Mouse (Mus musculus): ENCODE measurements around the gene Ptpn23. TPM values are rescaled to one million over a fixed set of nuclear protein-coding genes. Genes with fewer than 3 reads are reported as not detected.

Gene Ptpn23
- polyA plus RNA-seq, 1 experiment, result 7.8 TPM

DNA sequence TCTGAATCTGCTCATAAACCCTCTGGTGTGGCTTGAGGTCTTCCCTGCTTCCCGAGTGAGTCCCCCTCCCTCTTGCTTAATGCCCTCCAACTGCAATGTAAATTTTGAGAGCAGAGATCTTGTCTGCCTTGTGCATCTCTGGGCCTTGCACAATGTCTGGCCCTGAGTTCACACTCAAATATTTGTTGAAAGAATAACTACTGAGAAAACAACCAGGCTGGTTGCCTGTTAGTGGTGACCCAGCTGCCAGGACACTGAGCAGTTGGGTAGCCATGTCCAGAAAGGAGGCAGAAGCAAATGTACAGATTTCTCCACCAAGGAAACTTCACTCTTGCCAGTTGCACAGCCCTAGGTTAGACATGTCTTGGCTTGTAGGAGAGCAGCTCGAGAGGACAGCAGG, 49.7 kb downstream of the Ptpn23 start:
- Histone ChIP-seq H3K4me3 (ENCODE audit: insufficient read depth, low read depth, low read length) (no peak overlapping the region), H3K4me1 (ENCODE audit: control insufficient read depth, insufficient read depth, insufficient read length, low read length) (no peaks in the 10 kb centered on the region), H3K27ac (replicated peaks; ENCODE audit: low read depth, low read length) (no peak overlapping the region)

DNA sequence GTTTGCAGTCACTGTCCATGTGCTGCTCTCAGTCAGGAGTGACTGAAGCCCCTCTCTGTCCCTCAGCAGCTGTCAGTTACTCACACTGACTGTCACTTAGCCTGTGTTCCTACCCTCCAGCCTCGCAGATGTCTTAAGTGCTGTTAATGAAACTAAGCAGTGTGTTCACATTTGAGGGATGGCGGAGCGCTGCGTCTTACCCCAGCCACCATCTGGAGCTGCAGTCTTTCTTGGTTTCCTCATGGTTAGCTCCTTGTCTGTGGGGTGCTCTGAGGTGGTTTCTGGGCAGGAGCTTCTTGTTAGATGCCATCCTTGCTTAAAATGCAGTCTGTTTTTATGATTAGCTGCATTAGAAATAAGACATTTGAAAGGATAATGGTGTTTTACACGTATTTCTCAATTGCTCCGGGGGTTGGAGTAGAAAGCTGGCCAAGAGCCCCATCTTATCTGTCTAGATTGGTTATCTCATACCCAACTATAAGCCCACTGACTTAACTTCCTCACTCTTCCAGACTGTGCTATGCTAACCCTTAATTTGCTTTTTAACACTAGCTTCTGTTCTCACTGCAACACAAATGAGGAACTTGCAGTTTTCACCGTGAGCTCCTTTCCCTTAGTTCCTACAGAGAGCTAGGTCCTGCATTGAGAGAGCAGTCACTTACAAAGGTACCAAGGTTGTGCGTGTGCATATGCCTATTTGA, 55.9 kb downstream of the Ptpn23 start:
- Histone ChIP-seq H3K4me3 (ENCODE audit: insufficient read depth, low read depth, low read length) (no peak overlapping the region), H3K4me1 (ENCODE audit: control insufficient read depth, insufficient read depth, insufficient read length, low read length) (peaks cover 3% of the 10 kb centered on the region; the same call in 1 of the 2 replicates), H3K27ac (replicated peaks; ENCODE audit: low read depth, low read length) (no peak overlapping the region)

DNA sequence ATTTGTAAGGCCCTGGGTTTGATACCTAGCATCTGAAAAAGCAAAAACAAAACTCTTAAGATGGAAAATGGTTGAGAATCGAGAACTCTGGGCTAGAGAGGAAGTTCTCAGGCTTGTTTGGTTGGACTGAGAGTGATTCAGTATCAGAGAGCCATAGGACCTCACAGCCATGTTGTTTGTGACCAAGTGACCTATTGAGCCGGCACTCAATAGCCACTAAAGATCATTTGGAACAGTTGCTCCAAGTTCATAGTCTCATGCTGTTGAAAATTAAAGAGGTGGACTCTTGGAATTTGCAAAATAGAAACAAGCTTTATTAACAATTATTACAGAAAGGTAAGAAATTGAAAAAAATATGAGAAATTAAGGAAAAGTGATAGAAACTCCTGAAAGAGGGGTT, 56.7 kb downstream of the Ptpn23 start:
- Histone ChIP-seq H3K4me3 (ENCODE audit: insufficient read depth, low read depth, low read length) (no peak overlapping the region), H3K27ac (replicated peaks; ENCODE audit: low read depth, low read length) (no peak overlapping the region), H3K4me1 (ENCODE audit: control insufficient read depth, insufficient read depth, insufficient read length, low read length) (peaks cover 3% of the 10 kb centered on the region; the same call in 1 of the 2 replicates)

GRCm38 (mm10) chr9:110350612-110351011, 57.4 kb downstream of the Ptpn23 start:
- Histone ChIP-seq H3K27ac (replicated peaks; ENCODE audit: low read depth, low read length) (no peak overlapping the region), H3K4me1 (ENCODE audit: control insufficient read depth, insufficient read depth, insufficient read length, low read length) (peaks cover 3% of the 10 kb centered on the region; the same call in 1 of the 2 replicates), H3K4me3 (ENCODE audit: insufficient read depth, low read depth, low read length) (no peak overlapping the region)

- Histone ChIP-seq H3K4me1 (ENCODE audit: control insufficient read depth, insufficient read depth, insufficient read length, low read length) (peaks cover 3% of the 10 kb centered on the region; the same call in 1 of the 2 replicates), H3K4me3 (ENCODE audit: insufficient read depth, low read depth, low read length) (no peak overlapping the region), H3K27ac (replicated peaks; ENCODE audit: low read depth, low read length) (no peak overlapping the region)
These were observed 57.8 kb downstream of the Ptpn23 start for GRCm38 (mm10) chr9:110350188-110350587.

DNA sequence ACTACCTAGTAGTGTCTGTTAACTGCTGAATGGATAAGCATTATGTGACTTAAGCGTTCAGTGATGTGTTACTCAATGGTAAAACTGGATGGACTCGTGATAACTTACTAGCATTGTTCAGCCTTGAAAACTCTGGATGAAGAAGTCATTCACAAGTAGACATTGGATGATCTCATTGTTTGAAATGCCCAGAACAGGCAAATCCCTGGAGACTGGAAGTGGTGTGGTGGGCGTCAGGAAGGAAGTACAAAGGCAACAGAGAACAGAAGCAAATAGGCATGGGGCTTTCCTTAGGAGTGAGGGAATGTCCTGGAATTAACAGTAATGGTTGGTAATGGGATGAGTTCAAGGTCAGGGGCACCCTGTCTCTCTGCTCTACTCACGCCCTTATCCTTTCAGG, 59.1 kb downstream of the Ptpn23 start:
- H3K4me1 ChIP-seq (ENCODE audit: control insufficient read depth, insufficient read depth, insufficient read length, low read length), result peaks cover 3% of the 10 kb centered on the region; the same call in 1 of the 2 replicates
- no peak overlapping the region for H3K27ac ChIP-seq (replicated peaks; ENCODE audit: low read depth, low read length)

GRCm38 (mm10) chr9:110345057-110345739, 62.8 kb downstream of the Ptpn23 start:
- H3K4me1 ChIP-seq (ENCODE audit: control insufficient read depth, insufficient read depth, insufficient read length, low read length), result peaks cover 3% of the 10 kb centered on the region; the same call in 1 of the 2 replicates
- H3K4me3 ChIP-seq (ENCODE audit: insufficient read depth, low read depth, low read length), result no peak overlapping the region
- H3K27ac ChIP-seq (replicated peaks; ENCODE audit: low read depth, low read length), result no peak overlapping the region

More for the DNA sequence above, 59.1 kb downstream of the Ptpn23 start:
- H3K4me3 ChIP-seq (ENCODE audit: insufficient read depth, low read depth, low read length), result no peak overlapping the region

- peaks cover 3% of the 10 kb centered on the region; the same call in 1 of the 2 replicates for H3K4me1 ChIP-seq (ENCODE audit: control insufficient read depth, insufficient read depth, insufficient read length, low read length)
- H3K27ac ChIP-seq (replicated peaks; ENCODE audit: low read depth, low read length), result no peak overlapping the region
- no peak overlapping the region for H3K4me3 ChIP-seq (ENCODE audit: insufficient read depth, low read depth, low read length)
These were observed 64.2 kb downstream of the Ptpn23 start for GRCm38 (mm10) chr9:110343805-110344204.

GRCm38 (mm10) chr9:110342008-110342407, 66.0 kb downstream of the Ptpn23 start:
- H3K4me1 ChIP-seq (ENCODE audit: control insufficient read depth, insufficient read depth, insufficient read length, low read length), result no peaks in the 10 kb centered on the region

DNA sequence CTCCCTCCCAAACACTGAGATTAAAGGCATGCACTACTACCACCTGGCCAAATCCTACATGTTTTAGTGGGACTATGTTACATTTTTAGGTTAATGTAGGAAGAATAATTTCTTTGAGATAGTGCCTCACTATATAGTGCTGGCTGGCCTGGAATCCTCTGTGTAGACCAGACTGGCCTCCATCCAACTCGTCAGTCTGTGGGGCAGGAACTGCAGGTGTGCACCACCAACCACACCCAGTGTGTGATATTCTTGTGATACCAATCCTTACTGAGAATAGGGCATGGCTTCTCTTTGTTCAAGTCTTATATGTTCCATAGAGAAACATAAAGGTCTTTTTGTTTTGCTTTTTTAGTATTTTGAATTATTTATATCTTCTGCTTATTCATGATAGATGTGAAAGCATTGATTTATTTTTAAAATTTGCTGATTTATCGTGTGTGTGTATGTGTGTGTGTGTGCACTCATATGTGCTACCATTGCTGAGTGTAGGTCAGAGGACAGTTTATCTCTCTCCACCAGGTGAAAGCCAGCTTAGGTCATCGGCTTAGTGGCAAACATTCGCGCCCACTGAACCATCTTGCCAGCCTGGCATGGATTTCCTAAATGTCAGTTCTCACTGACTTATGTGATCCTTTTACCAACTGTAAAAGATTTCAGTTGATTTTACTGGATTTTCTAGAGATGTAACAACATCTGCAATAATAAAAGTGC, 67.8 kb downstream of the Ptpn23 start:
- no peak overlapping the region for H3K4me3 ChIP-seq (ENCODE audit: insufficient read depth, low read depth, low read length)
- no peak overlapping the region for H3K27ac ChIP-seq (replicated peaks; ENCODE audit: low read depth, low read length)
- H3K4me1 ChIP-seq (ENCODE audit: control insufficient read depth, insufficient read depth, insufficient read length, low read length), result no peaks in the 10 kb centered on the region

More at GRCm38 (mm10) chr9:110342008-110342407, 66.0 kb downstream of the Ptpn23 start:
- Histone ChIP-seq H3K4me3 (ENCODE audit: insufficient read depth, low read depth, low read length) (no peak overlapping the region), H3K27ac (replicated peaks; ENCODE audit: low read depth, low read length) (no peak overlapping the region)

Other genes with a start within 250 kb of the Ptpn23 start
- gene Cspg5, start 164.4 kb downstream of the Ptpn23 start, polyA plus RNA-seq (2012; ENCODE audit: insufficient read depth, insufficient read length, missing spikeins), result 0.92 and 1.1 TPM in 2 replicates
- 4.9 and 6.4 TPM in 2 replicates for gene Elp6, start 103.0 kb downstream of the Ptpn23 start, polyA plus RNA-seq (2012; ENCODE audit: insufficient read depth, insufficient read length, missing spikeins)
- gene Scap, start 74.9 kb downstream of the Ptpn23 start, polyA plus RNA-seq (2012; ENCODE audit: insufficient read depth, insufficient read length, missing spikeins), result 14.6 and 18.7 TPM in 2 replicates
- not detected in 2 replicates for gene Ngp, start 11.5 kb upstream of the Ptpn23 start, polyA plus RNA-seq (2012; ENCODE audit: insufficient read depth, insufficient read length, missing spikeins)
- 5.5 and 6.3 TPM in 2 replicates for gene Klhl18, start 68.5 kb upstream of the Ptpn23 start, polyA plus RNA-seq (2012; ENCODE audit: insufficient read depth, insufficient read length, missing spikeins)
- gene Kif9, start 68.7 kb upstream of the Ptpn23 start, polyA plus RNA-seq (2012; ENCODE audit: insufficient read depth, insufficient read length, missing spikeins), result 0.40 and 0.54 TPM in 2 replicates
- 16.3 and 31.6 TPM in 2 replicates for gene Setd2, start 124.4 kb upstream of the Ptpn23 start, polyA plus RNA-seq (2012; ENCODE audit: insufficient read depth, insufficient read length, missing spikeins)
- 1.7 and 3.0 TPM in 2 replicates for gene Nradd, start 216.2 kb upstream of the Ptpn23 start, polyA plus RNA-seq (2012; ENCODE audit: insufficient read depth, insufficient read length, missing spikeins)
- 2.2 and 4.8 TPM in 2 replicates for gene Nbeal2, start 245.9 kb upstream of the Ptpn23 start, polyA plus RNA-seq (2012; ENCODE audit: insufficient read depth, insufficient read length, missing spikeins)
- 44.7 and 46.2 TPM in 2 replicates for gene Ccdc12, start 248.3 kb upstream of the Ptpn23 start, polyA plus RNA-seq (2012; ENCODE audit: insufficient read depth, insufficient read length, missing spikeins)

Measured in brown adipose tissue, adult 24 weeks (tissue).